Mouse (Mus musculus): Measurements from ENCODE around the gene Ndufb10. TPM values are rescaled to one million over a fixed set of nuclear protein-coding genes. Genes with fewer than 3 reads are reported as not detected.

Ndufb10 gene
- total RNA-seq, 4 experiments from 2014 or later = 975 to 1,073 (median 990) TPM

GRCm38 (mm10) chr17:24707801-24708425, 16.4 kb downstream of the Ndufb10 start:
- DNase-seq (ENCODE audit: low spot score) = no peak

- DNase-seq (ENCODE audit: low spot score) = peak; percentile 91
Observed at GRCm38 (mm10) chr17:24706982-24707800, 17.1 kb downstream of the Ndufb10 start, which contains the start of gene Tbl3. Gene Tbl3 (minus strand): TSS chr17:24707660.

- DNase-seq (ENCODE audit: low spot score) = no peak
Observed at GRCm38 (mm10) chr17:24705821-24706220, 18.5 kb downstream of the Ndufb10 start.

GRCm38 (mm10) chr17:24701251-24701650, 23.0 kb downstream of the Ndufb10 start:
- DNase-seq (ENCODE audit: low spot score) = no peak

DNA sequence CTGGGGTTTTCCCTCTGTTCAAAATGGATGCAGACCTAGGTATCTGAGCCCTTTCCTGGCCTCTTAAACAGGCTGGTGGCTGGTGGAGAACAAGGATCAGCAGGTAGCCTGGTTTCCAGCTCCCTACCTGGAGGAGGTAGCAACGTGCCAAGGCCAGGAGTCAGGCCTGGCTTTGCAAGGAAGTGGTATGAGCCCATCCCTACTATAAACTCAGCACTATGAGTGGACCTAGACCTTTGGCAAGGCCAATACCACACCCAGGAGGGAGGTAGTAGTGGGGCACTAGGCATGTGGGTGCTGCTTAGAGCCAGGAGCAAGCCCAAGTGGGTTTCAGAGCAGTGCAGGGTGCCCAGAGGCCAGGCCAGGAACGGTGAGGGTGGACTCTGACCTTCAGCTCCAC, 24.8 kb downstream of the Ndufb10 start:
- no peak for DNase-seq (ENCODE audit: low spot score)

DNA sequence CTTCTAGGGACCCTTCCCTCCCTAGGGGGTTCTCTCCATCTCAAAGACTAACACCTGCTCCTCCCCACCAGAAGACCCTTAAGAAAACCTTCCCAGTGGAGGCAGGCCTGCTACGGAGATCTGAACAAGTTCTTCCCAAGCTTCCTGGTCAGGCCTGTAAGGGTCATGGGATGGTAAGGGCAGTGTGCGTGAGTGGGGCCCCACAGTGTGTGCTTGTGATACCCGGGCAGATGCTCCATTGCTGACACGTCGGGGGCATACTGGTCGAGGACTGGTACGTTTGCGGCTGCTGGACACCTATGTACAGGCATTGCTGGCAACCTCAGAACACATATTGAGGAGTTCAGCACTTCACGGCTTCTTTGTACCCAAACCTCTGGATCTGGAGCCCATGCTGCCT, 25.6 kb downstream of the Ndufb10 start:
- DNase-seq (ENCODE audit: low spot score) = no peak

GRCm38 (mm10) chr17:24697985-24698384, 26.3 kb downstream of the Ndufb10 start:
- DNase-seq (ENCODE audit: low spot score) = no peak

DNA sequence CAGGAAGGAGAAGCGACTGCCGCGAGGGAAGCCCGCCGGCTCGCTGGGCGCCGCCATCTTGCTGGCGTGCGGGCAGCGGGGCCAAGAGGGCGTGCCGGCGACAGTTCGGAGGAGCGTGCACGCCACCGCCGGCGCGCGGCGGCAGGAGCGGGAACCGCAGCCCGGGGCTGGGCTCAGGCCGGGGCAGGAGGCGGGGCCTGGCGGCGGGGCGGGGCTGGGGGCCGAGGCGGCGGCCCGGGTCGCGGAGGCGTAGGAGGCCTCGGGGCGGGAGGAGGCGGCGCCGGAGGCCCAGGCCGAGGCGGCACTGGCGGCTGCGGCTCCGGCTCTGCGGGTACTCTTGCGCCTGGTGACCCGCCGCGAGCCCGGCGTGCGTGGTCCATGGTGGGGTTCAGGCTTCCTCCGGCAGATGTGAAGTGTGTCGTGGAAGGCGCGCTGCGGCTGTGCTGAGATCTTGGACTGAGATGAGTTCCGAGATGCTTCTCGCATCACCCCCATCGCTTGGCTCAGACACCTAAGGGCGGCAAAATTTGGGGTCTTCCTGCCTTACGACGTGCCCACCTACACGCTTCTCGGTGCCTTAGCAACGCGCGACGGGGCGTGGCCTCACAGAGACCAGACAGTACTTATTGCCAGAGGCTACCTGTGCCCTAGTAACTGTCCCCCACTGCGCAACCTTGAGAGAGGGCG, 28.1 kb downstream of the Ndufb10 start, which contains the start of the genes Gfer and Noxo1:
Gene Gfer (minus strand): TSS at position 146 of the 687 bp plus-strand sequence.
Gene Noxo1 (plus strand): TSS at position 224 of the 687 bp plus-strand sequence.
- peak; percentile 75 for DNase-seq (ENCODE audit: low spot score)

- no peak for DNase-seq (ENCODE audit: low spot score)
Observed at GRCm38 (mm10) chr17:24695326-24696010, 28.8 kb downstream of the Ndufb10 start.

GRCm38 (mm10) chr17:24692385-24692784, 31.9 kb downstream of the Ndufb10 start:
- no peak for DNase-seq (ENCODE audit: low spot score)

- DNase-seq (ENCODE audit: low spot score) = no peak
Observed at GRCm38 (mm10) chr17:24689251-24690081, 34.8 kb downstream of the Ndufb10 start, which contains the start of gene Syngr3. Gene Syngr3 (minus strand): TSS chr17:24689955.

- no peak for DNase-seq (ENCODE audit: low spot score)
Observed at GRCm38 (mm10) chr17:24687599-24687998, 36.7 kb downstream of the Ndufb10 start.

- no peak for DNase-seq (ENCODE audit: low spot score)
Observed at GRCm38 (mm10) chr17:24687146-24687595, 37.1 kb downstream of the Ndufb10 start.

DNA sequence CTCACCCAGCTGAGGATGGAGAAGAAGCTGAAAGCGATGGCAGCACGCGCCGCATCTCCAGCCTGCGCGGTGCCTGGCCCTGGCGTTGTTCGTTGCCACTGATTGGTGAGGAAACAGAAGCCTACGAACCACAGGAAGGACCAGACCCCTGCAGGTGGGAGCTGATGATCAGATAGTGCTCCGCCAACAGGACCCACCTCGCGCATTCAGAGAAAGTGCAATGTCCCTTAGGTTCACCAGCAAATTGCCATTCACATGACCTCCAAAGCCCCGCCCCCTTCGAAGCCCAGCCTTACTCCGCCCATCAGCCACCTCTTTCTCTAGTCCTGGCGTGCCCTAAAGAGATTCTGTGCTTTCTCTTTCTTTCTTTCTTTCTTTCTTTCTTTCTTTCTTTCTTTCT, 37.8 kb downstream of the Ndufb10 start:
- DNase-seq (ENCODE audit: low spot score) = no peak

DNA sequence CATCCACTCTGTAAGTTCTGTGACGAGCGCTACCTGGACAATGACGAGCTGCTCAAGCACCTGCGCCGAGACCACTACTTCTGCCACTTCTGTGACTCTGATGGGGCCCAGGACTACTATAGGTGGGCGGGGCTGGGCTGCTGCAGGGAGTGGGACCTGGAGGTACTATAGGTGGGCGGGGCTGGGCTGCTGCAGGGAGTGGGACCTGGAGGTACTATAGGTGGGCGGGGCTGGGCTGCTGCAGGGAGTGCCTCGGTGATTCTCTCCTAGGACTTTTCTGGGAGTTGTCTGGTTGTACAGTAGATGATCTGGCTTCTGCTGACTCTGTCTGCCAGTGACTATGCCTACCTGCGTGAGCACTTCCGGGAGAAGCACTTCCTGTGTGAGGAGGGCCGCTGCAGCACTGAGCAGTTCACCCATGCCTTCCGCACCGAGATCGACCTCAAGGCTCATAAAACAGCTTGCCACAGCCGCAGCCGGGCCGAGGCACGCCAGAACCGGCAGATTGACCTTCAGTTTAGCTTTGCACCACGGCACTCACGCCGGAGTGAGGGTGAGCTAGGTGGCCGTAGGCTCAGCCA, 46.7 kb downstream of the Ndufb10 start:
- DNase-seq (ENCODE audit: low spot score) = no peak

DNA sequence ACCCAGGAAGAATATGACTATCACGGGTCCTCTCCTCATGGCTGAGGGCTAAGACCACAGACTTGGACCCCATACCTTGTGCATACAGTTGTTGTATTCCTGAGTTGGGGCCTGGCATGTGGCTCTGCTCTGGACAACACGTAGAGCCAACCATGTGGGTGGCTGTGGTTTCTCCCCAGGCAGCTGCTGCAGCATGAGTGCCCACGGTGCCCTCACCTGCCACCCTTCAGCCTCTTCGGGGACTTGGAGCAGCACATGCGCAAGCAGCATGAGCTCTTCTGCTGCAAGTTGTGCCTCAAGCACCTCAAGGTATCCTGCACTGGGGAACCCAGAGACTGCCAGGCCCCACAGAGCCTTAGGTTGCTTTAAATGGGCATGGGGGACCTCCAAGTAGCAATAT, 47.4 kb downstream of the Ndufb10 start:
- no peak for DNase-seq (ENCODE audit: low spot score)

DNA sequence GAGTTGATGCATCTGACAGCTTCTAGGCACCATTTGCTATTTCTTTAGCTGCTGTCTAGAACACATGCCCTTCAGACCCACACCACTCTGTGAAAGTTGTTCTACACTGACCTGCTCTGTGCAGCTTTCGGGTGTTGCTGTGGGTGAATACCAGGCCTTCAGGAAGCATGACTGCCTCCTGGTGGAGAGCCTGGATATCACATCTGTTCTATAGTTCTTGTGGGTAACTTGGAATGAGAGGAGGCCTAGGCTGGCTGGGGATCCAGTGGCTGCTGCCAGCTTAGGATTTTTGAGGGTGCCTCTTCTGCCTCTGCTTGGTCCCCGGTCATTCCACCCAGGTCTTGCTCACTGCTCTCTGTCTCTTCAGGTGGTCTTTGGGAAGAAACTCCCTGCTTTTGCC, 48.1 kb downstream of the Ndufb10 start:
- DNase-seq (ENCODE audit: low spot score) = peak; percentile 57

- DNase-seq (ENCODE audit: low spot score) = no peak
Observed at GRCm38 (mm10) chr17:24674277-24674676, 50.0 kb downstream of the Ndufb10 start.

GRCm38 (mm10) chr17:24672141-24672540, 52.1 kb downstream of the Ndufb10 start:
- peak; percentile 60 for DNase-seq (ENCODE audit: low spot score)

Measured in heart, adult 8-10 months (tissue).